Mouse (Mus musculus): ENCODE data around the gene Pidd1.

GRCm38 (mm10) chr7:141432741-141433516 is 10.9 kb downstream of the Pidd1 start:
- no peak for TF ChIP-seq CTCF (IDR thresholded peaks at IDR 0.05; ENCODE audit: low read depth, low read length)
- TF ChIP-seq EP300 (IDR thresholded peaks at IDR 0.05; ENCODE audit: insufficient read depth, low read depth, low read length) = no peak
- TF ChIP-seq POLR2A (IDR thresholded peaks at IDR 0.05; ENCODE audit: insufficient read depth, low read length) = no peak
